In genomic region chr13:35749680-35750079, GRCm38 (mm10) we compare ENCODE assay signal across 32 mouse cellular contexts.
A peak's percentile ranks its signal among the peaks of the same experiment; 100 is the strongest.
DNase-seq lines count a peak whose midpoint lies in the region; ATAC-seq and TF ChIP-seq lines count a peak whose summit lies in the region.
"Had no signal": no experiment of that assay in that cellular context is flagged by ENCODE, and none has a peak within 500 bp of the region (broad histone marks: within the 10 kb centered on the region; RNA-seq: fewer than 3 reads in every experiment).

No protein-coding gene starts in this region.

- no peak overlapping the region for H3K27ac ChIP-seq in liver, embryonic 12.5 days
- H3K27ac ChIP-seq in liver, postnatal 0 days (ENCODE audit: low read depth): no peak overlapping the region
- H3K27ac ChIP-seq: forebrain, embryonic 10.5 days; forebrain, embryonic 15.5 days; gastrocnemius, adult 2 months; heart, adult 2 months; heart, embryonic 13.5 days; hindbrain, embryonic 14.5 days; kidney, embryonic 15.5 days; limb, embryonic 10.5 days; limb, embryonic 15.5 days; lung, embryonic 15.5 days; midbrain, embryonic 13.5 days; stomach, embryonic 15.5 days had no signal

- H3K9ac ChIP-seq in liver, embryonic 12.5 days: no peak overlapping the region
- no peak overlapping the region for H3K9ac ChIP-seq in liver, postnatal 0 days (replicated peaks)
- H3K9ac ChIP-seq: forebrain, embryonic 15.5 days; heart, embryonic 13.5 days; hindbrain, embryonic 14.5 days; kidney, embryonic 15.5 days; limb, embryonic 15.5 days; lung, embryonic 15.5 days; midbrain, embryonic 13.5 days; stomach, embryonic 15.5 days had no signal

- peak overlapping the region; percentile 16; the same call in 1 of the 2 replicates for H3K4me3 ChIP-seq in G1E (ENCODE audit: low read depth, low read length)
- H3K4me3 ChIP-seq in liver, embryonic 12.5 days: no peak overlapping the region
- H3K4me3 ChIP-seq in liver, postnatal 0 days (ENCODE audit: low read depth, low read length): no peak overlapping the region
- H3K4me3 ChIP-seq: forebrain, embryonic 10.5 days; forebrain, embryonic 15.5 days; gastrocnemius, adult 2 months; heart, adult 2 months; heart, embryonic 13.5 days; kidney, embryonic 15.5 days; limb, embryonic 10.5 days; limb, embryonic 15.5 days; lung, embryonic 15.5 days; midbrain, embryonic 13.5 days; stomach, embryonic 15.5 days had no signal

- peak overlapping the region; percentile 25 for H3K4me2 ChIP-seq in liver, embryonic 12.5 days
- H3K4me2 ChIP-seq in liver, postnatal 0 days (ENCODE audit: low read depth, low read length): no peak overlapping the region
- H3K4me2 ChIP-seq: forebrain, embryonic 15.5 days; heart, embryonic 13.5 days; hindbrain, embryonic 14.5 days; kidney, embryonic 15.5 days; limb, embryonic 15.5 days; lung, embryonic 15.5 days; midbrain, embryonic 13.5 days; stomach, embryonic 15.5 days had no signal

- peaks cover 49% of the 10 kb centered on the region for H3K36me3 ChIP-seq in G1E (replicated peaks)
- peaks cover 7% of the 10 kb centered on the region for H3K36me3 ChIP-seq in liver, embryonic 12.5 days
- H3K36me3 ChIP-seq in liver, postnatal 0 days (replicated peaks; ENCODE audit: insufficient read depth, low read length): no peaks in the 10 kb centered on the region
- H3K36me3 ChIP-seq: forebrain, embryonic 15.5 days; stomach, embryonic 15.5 days had no signal

- ATAC-seq in G1E (ENCODE audit: extremely low read depth, insufficient number of reproducible peaks, low FRiP score, poor library complexity, severe bottlenecking): 0 out of 2 replicates have a peak, but pooled peaks have one; percentile 54
- peak; percentile 81 for ATAC-seq in liver, embryonic 12.5 days
- ATAC-seq in liver, postnatal 0 days: peak; percentile 56
- ATAC-seq: forebrain, embryonic 15.5 days; midbrain, embryonic 13.5 days had no signal

- no peaks in the 10 kb centered on the region for H3K27me3 ChIP-seq in G1E (ENCODE audit: insufficient read depth, low read length)
- no peaks in the 10 kb centered on the region for H3K27me3 ChIP-seq in liver, embryonic 12.5 days (replicated peaks)
- H3K27me3 ChIP-seq in liver, postnatal 0 days (ENCODE audit: insufficient read depth, low read length): no peaks in the 10 kb centered on the region
- H3K27me3 ChIP-seq: forebrain, embryonic 15.5 days; heart, embryonic 13.5 days; kidney, embryonic 15.5 days; limb, embryonic 15.5 days; lung, embryonic 15.5 days; midbrain, embryonic 13.5 days; stomach, embryonic 15.5 days had no signal

- WGBS in liver, embryonic 12.5 days (ENCODE audit: insufficient replicate concordance): 44% methylated on average over 5 of the region's 5 CpGs
- 59% methylated on average over 5 of the region's 5 CpGs for WGBS in liver, postnatal 0 days (ENCODE audit: insufficient replicate concordance)

- no peak for TF ChIP-seq EP300 in liver, postnatal 0 days (IDR thresholded peaks at IDR 0.05; ENCODE audit: low read depth)

- H3K9me3 ChIP-seq in G1E (replicated peaks): peaks cover 7% of the 10 kb centered on the region
- no peaks in the 10 kb centered on the region for H3K9me3 ChIP-seq in liver, embryonic 12.5 days (replicated peaks)
- 0 out of 2 replicates have a peak, but pooled peaks cover 2% of the 10 kb centered on the region for H3K9me3 ChIP-seq in liver, postnatal 0 days (ENCODE audit: low read length)
- H3K9me3 ChIP-seq: stomach, embryonic 15.5 days had no signal

- DNase-seq in cerebellum, adult 9-10 months: peak; percentile 1
- DNase-seq in cerebellum, adult 11-12 months: no peak
- no peak for DNase-seq in G1E (ENCODE audit: low spot score)
- no peak for DNase-seq in liver, postnatal 0 days
- DNase-seq in kidney, postnatal 10 days: no peak
- no peak for DNase-seq in spleen, postnatal 36 days (ENCODE audit: low spot score in 2 of 2)
- DNase-seq in ovary, postnatal 14 days (ENCODE audit: low spot score): no peak
- DNase-seq: adrenal gland, postnatal 36 days; cerebellum, adult 2 months; cerebellum, postnatal 25 days; gastrocnemius, adult 2 months; gastrocnemius, postnatal 36 days; heart, adult 2 months; heart, postnatal 10 days; kidney, adult 18-20 months; kidney, postnatal 4 days; layer of hippocampus, postnatal 36 days; retina, postnatal 1 day; right cerebral cortex, postnatal 14 days; thymus, adult 18-20 months; thymus, postnatal 36 days had no signal

- no peak for TF ChIP-seq CTCF in G1E (IDR thresholded peaks at IDR 0.05; ENCODE audit: low read depth, low read length)
- TF ChIP-seq CTCF in liver, postnatal 0 days (IDR thresholded peaks at IDR 0.05; ENCODE audit: low read depth): no peak

- H3K4me1 ChIP-seq in G1E (ENCODE audit: insufficient read depth, low read depth, low read length): peaks cover 80% of the 10 kb centered on the region
- H3K4me1 ChIP-seq in liver, embryonic 12.5 days: peaks cover 70% of the 10 kb centered on the region
- H3K4me1 ChIP-seq in liver, postnatal 0 days (ENCODE audit: insufficient read depth): peaks cover 15% of the 10 kb centered on the region
- H3K4me1 ChIP-seq: forebrain, embryonic 15.5 days; midbrain, embryonic 13.5 days; stomach, embryonic 15.5 days had no signal
